Mouse (Mus musculus): ENCODE data around the gene Blvrb.

DNA sequence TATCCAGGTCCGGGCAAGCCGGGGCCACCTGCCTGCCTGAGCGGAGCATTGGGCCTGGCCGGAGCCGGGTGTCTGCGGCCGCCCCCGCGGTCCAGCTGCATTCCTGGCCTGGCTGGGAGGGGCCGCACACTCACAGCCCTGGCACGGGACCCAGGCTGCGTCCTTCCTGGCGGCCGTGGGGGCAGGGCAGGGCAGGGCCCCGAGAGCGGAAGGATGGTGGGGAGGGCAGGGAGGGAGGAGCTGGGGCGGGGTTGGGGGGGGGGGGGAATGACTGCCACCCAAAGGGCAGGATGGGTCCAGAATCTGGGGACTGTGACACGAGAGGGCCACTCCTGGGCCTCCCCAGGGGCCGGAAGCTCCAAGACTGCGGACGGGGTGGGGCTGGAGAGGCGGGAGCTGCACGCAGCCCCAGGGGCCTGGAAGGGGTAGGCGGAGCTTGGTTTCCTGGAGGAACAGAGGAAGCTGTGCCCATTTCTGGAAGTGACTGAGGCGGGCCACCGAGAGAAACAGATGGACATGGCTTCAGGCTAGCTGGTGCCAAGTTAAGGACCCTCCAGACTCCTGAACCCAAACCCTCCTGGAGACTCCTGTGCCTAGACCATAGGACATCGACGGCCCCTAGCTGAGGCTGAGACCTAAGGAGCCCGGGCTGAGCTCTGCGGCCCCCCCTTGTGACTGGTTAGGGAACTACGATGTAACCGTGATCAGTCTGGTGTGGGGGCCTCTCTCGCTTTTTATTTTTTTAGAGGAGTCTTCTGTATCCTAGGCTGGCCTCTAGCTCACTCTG, 43.0 kb downstream of the Blvrb start:
- TF ChIP-seq TAL1 (conservative IDR thresholded peaks at IDR 0.05; ENCODE audit: low read depth, low read length) (no peak), CTCF (IDR thresholded peaks at IDR 0.05; ENCODE audit: low read depth, low read length) (peak; percentile 63; the same call in 1 of the 2 replicates), POLR2AphosphoS5 (IDR thresholded peaks at IDR 0.05; ENCODE audit: insufficient replicate concordance, low read depth, low read length) (no peak)

All from G1E (cell line).